Mouse (Mus musculus): ENCODE measurements around the gene Grin2c. TPM values are rescaled to one million over a fixed set of nuclear protein-coding genes. Genes with fewer than 3 reads are reported as not detected.

The Grin2c gene
- total and polyA plus RNA-seq, 3 experiments, result not detected

DNA sequence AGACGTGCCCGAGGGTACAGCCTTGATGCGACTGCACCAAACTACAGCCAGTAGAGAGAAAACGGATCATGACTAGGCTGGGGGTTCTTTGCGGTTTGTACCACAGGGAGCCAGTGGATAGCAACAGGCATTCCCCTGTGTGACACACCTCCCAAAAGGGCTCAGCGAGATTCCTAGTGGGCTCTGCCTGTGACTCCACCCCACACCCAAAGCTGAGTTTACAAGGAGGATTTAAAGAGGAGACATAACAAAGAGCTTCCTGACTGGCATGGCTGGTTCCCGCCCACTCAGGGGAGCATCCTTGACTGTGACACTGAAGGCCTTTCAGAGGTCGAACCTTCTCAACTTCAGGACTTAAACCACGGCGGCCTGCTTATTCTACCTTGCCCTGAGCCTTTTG is 24.5 kb upstream of the Grin2c start:
- H3K79me2 ChIP-seq (ENCODE audit: control insufficient read depth, insufficient read depth, low read length, poor library complexity), result no peaks in the 10 kb centered on the region
- TF ChIP-seq MEF2A (IDR thresholded peaks at IDR 0.05; ENCODE audit: extremely low read depth, insufficient replicate concordance, low read depth, low read length, poor library complexity, severe bottlenecking), result no peak
- TF ChIP-seq HCFC1 (IDR thresholded peaks at IDR 0.05; ENCODE audit: low read depth, low read length), result no peak
- no peak for TF ChIP-seq MAX (IDR thresholded peaks at IDR 0.05; ENCODE audit: low read length)
- TF ChIP-seq ETS1 (IDR thresholded peaks at IDR 0.05; ENCODE audit: low read depth, low read length), result no peak
- TF ChIP-seq NELFE (IDR thresholded peaks at IDR 0.05; ENCODE audit: low read depth, low read length), result no peak
- TF ChIP-seq MXI1 (IDR thresholded peaks at IDR 0.05; ENCODE audit: low read depth, low read length), result no peak
- no peak for TF ChIP-seq MYB (IDR thresholded peaks at IDR 0.05; ENCODE audit: low read depth, low read length)
- TF ChIP-seq TCF12 (IDR thresholded peaks at IDR 0.05; ENCODE audit: low read depth, low read length), result no peak
- no peak for TF ChIP-seq MAFK (IDR thresholded peaks at IDR 0.05; ENCODE audit: borderline replicate concordance, low read depth, low read length)
- TF ChIP-seq POLR2AphosphoS5 (IDR thresholded peaks at IDR 0.05; ENCODE audit: borderline replicate concordance, low read depth, low read length), result no peak
- TF ChIP-seq JUND (IDR thresholded peaks at IDR 0.05; ENCODE audit: low read depth, low read length), result no peak
- H3K9ac ChIP-seq (ENCODE audit: control insufficient read depth, low read depth, low read length, poor library complexity, severe bottlenecking), result no peak overlapping the region
- no peak overlapping the region for H3K27ac ChIP-seq (ENCODE audit: control insufficient read depth, low read depth, low read length)
- no peak for DNase-seq (ENCODE audit: low read depth, low spot score)
- H3K4me3 ChIP-seq (ENCODE audit: control insufficient read depth in 1 of 2, insufficient read depth in 1 of 2, low read depth in 2 of 2, low read length in 2 of 2), result no peak overlapping the region
- H3K36me3 ChIP-seq (ENCODE audit: control insufficient read depth in 1 of 2, insufficient read depth in 2 of 2, low read length in 2 of 2), result no peaks in the 10 kb centered on the region
- no peaks in the 10 kb centered on the region for H3K9me3 ChIP-seq (replicated peaks; ENCODE audit: insufficient read depth, low read length)
- no peaks in the 10 kb centered on the region for H3K4me1 ChIP-seq (ENCODE audit: control insufficient read depth in 1 of 2, insufficient read depth in 2 of 2, low read length in 2 of 2)
- H3K27me3 ChIP-seq (ENCODE audit: control insufficient read depth in 1 of 2, insufficient read depth in 2 of 2, low read length in 2 of 2), result no peaks in the 10 kb centered on the region

DNA sequence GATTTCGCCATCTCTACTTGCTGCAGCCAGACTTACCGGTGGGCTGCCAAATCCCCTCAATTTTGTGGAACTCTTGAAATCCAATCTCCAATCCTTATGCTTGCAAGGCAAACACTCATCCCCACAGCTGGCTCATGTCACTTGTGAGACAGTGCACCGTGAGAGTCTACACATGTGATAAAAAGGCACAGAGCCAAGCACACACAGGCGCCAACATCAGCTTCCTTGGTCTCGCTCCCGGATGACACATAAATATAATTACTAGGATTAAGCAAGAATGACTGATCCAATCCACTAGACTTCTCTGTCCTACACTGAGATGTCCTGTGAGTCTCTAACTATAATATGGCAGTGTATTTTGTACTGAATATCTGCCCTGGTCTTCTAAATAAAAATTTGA is 23.9 kb upstream of the Grin2c start:
- TF ChIP-seq CHD1 (IDR thresholded peaks at IDR 0.05; ENCODE audit: low read depth, low read length) (no peak), GABPA (IDR thresholded peaks at IDR 0.05; ENCODE audit: low read depth, low read length) (no peak), MAZ (IDR thresholded peaks at IDR 0.05; ENCODE audit: low read depth, low read length) (no peak), MEF2A (IDR thresholded peaks at IDR 0.05; ENCODE audit: extremely low read depth, insufficient replicate concordance, low read depth, low read length, poor library complexity, severe bottlenecking) (no peak), RCOR1 (IDR thresholded peaks at IDR 0.05; ENCODE audit: low read depth, low read length) (no peak), TAL1 (IDR thresholded peaks at IDR 0.05; ENCODE audit: low read length) (no peak), MYC (IDR thresholded peaks at IDR 0.05; ENCODE audit: low read depth, low read length) (no peak), POLR2A (IDR thresholded peaks at IDR 0.05; ENCODE audit: control insufficient read depth in 1 of 2, insufficient read depth in 1 of 2, low read depth in 1 of 2, low read length in 2 of 2, poor library complexity in 1 of 2) (no peak)
- DNase-seq (ENCODE audit: low read depth, low spot score), result no peak
- Histone ChIP-seq H3K27ac (ENCODE audit: control insufficient read depth, low read depth, low read length) (no peak overlapping the region), H3K4me1 (ENCODE audit: control insufficient read depth in 1 of 2, insufficient read depth in 2 of 2, low read length in 2 of 2) (no peaks in the 10 kb centered on the region), H3K4me3 (ENCODE audit: control insufficient read depth in 1 of 2, insufficient read depth in 1 of 2, low read depth in 2 of 2, low read length in 2 of 2) (no peak overlapping the region), H3K27me3 (ENCODE audit: control insufficient read depth in 1 of 2, insufficient read depth in 2 of 2, low read length in 2 of 2) (no peaks in the 10 kb centered on the region), H3K9me3 (replicated peaks; ENCODE audit: insufficient read depth, low read length) (no peaks in the 10 kb centered on the region), H3K36me3 (ENCODE audit: control insufficient read depth in 1 of 2, insufficient read depth in 2 of 2, low read length in 2 of 2) (no peaks in the 10 kb centered on the region), H3K9ac (ENCODE audit: control insufficient read depth, low read depth, low read length, poor library complexity, severe bottlenecking) (no peak overlapping the region), H3K79me2 (ENCODE audit: control insufficient read depth, insufficient read depth, low read length, poor library complexity) (no peaks in the 10 kb centered on the region)

Measured in MEL (cell line).